Mouse (Mus musculus) left cerebral cortex, adult 2 months (tissue): Measurements from ENCODE around the gene Tprg. TPM values are rescaled to one million over a fixed set of nuclear protein-coding genes. Genes with fewer than 3 reads are reported as not detected.

Experiments
- DNase-seq, 2 experiments: peaks; one replicate each; pipeline ENCODE4 v3.0.0; 2021 to 2022; ENCODE audit warnings: low spot score in 2 of 2, mixed read lengths in 1 of 2; ENCODE audit errors: extremely low spot score in 1 of 2
- H3K27ac ChIP-seq: fragments of 200-600 bp; 2 replicates; pipeline ENCODE4 v1.8.1; 2022
- H3K4me3 ChIP-seq: fragments of 200-600 bp; 2 replicates; pipeline ENCODE4 v1.8.1; 2022
- CTCF ChIP-seq: fragments of 200-600 bp; IDR thresholded peaks from 2 replicates; pipeline ENCODE4 v1.8.1; 2022; ENCODE audit warnings: antibody characterized with exemption, mild to moderate bottlenecking, moderate library complexity
- intact Hi-C: fragments of 180-260 bp; cut with DNase I; formaldehyde crosslinking; loops from one replicate; pipeline ENCODE4 v1.15.1; 2025
- total RNA-seq, 2 experiments: library from RNA; stranded (reverse); gene quantifications; 2 replicates each; pipeline ENCODE4 v1.2.3; 2021

The Tprg gene
- total RNA-seq, 2 experiments from 2014 or later = not detected

DNA sequence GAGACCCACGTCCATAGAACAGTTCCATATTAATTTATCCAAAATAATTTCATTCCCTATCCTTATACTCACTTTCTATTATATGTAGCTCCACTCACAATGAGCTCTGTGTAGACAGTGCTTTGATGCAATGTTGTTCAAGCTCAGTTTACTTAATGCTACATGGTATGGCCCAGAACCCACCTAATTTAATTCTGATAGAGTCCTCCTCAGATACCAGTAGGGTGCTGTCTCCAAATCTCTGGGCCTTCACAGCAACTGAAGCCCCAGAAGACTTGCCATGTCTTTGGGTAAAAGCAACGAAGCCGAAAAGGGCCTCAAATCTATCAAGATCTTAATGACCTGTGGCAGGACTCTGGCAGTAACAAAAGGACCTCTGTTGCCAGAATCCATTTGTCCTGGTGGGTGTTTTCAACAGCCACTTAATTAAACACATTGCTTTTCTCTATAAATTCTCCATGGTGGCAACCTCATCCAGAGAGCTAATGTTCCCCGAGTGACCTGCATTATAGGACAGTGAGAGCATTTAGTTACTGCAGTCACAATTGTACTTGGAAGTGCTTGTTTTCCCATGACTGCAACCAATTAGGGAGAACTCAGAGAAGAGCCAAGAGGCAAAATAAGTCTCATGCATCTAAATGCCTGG, 48.6 kb downstream of the Tprg start:
- TF ChIP-seq CTCF = no peak
- DNase-seq = no peak

DNA sequence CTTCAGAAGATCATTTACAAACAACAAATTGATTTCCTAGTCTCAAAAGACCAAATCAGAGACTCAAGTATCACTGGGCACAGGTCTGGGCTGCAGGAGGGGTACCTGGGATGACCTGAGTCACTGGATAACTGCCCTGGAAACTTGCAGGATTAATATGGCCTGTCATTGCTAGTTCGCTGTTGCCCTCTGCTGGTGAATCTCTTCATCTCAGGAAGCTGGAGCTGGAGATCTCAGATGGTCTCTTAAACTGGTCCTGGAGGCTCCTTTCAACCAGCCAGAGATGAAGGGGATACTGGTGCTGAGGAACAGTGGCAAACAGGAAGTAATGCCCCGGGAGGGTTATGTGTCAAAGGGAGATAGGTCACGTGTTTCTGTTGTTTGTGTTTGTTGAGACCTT, 63.0 kb downstream of the Tprg start:
- peak; percentile 84 for TF ChIP-seq CTCF
- H3K4me3 ChIP-seq = no peak overlapping the region
- intact Hi-C loops = loop anchor here (1.0 to 2.0 kb wide), 3 partner anchors 84 to 1367 kb away; no protein-coding TSS in a partner anchor
- DNase-seq = peak; percentile 72 to 73
- H3K27ac ChIP-seq = no peak overlapping the region

More for the DNA sequence above, 48.6 kb downstream of the Tprg start:
- Histone ChIP-seq H3K4me3 (no peak overlapping the region), H3K27ac (no peak overlapping the region)
- intact Hi-C loops = no loop called here

GRCm38 (mm10) chr16:25367834-25368233, 81.2 kb downstream of the Tprg start:
- DNase-seq = peak in 1 of 2 experiments; percentile 11
- Histone ChIP-seq H3K27ac (no peak overlapping the region), H3K4me3 (no peak overlapping the region)
- TF ChIP-seq CTCF = no peak
- intact Hi-C loops = no loop called here

DNA sequence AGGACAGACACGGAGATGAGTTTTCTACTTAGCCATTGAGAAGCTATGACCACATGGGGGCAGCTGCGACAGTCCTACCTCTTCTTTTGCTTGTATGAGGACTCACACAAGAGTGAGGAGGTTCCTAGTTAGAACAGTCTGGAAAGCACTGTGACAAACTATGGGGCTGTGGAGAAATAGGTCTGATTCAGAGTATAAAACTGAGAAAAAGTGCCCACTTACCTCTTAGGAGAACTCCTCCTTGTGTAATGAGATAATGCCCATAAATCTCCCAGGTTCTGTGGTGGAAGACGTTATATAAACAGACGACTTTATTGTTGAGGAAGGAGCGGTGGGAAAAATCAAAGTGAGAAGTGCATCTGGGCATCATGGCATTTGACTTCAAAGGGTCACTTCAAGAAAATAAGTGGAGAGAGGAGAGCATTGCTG, 83.4 kb downstream of the Tprg start:
- Histone ChIP-seq H3K4me3 (no peak overlapping the region), H3K27ac (no peak overlapping the region)
- DNase-seq = no peak
- intact Hi-C loops = loop anchor here (10.0 kb wide), 3 partner anchors 215 to 495 kb away; partner anchors contain the start of gene Trp63
- TF ChIP-seq CTCF = peak; percentile 22

- intact Hi-C loops = loop anchor here (10.0 kb wide), 3 partner anchors 211 to 491 kb away; partner anchors contain the start of gene Trp63
- Histone ChIP-seq H3K4me3 (no peak overlapping the region), H3K27ac (no peak overlapping the region)
- DNase-seq = no peak
- TF ChIP-seq CTCF = no peak
Measured at GRCm38 (mm10) chr16:25374121-25374520, 87.5 kb downstream of the Tprg start.

GRCm38 (mm10) chr16:25374775-25375174, 88.2 kb downstream of the Tprg start:
- Histone ChIP-seq H3K27ac (no peak overlapping the region), H3K4me3 (no peak overlapping the region)
- peak in 1 of 2 experiments; percentile 19 for DNase-seq
- peak; percentile 53 for TF ChIP-seq CTCF
- intact Hi-C loops = loop anchor here (5.0 to 10.0 kb wide), 7 partner anchors 88 to 828 kb away; partner anchors contain the start of gene Trp63

DNA sequence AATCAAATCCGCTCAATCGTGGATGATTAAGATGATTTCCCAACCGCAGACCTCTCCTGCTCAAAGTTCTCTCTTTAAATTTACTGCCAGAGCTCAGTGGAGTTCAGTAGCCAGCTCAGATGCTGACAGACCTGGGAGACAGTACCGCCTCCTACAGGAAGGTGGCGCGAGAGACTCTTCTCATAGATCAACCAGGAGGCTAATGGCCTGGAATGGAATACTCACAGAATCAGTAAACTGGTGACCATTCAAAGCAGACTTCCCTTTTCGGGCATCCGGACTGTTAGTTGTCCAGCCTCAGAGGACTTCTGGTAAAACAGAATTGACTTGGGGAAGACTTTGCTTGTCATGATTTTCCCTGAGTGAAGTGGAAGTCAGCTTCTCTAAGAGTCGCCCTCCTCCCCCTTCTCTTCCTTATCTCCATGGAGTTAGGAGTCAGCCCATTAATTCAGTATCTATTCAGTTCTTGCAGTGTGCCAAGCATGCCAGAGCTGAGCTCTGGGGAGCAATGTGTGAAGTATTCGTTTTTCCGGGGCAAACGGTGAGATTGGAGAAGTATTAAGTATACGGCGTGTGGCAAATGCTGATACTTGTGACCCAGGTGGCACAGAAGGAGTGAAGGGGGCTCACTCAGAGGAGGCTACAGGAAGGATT, 90.2 kb downstream of the Tprg start:
- TF ChIP-seq CTCF = peak; percentile 85
- no peak overlapping the region for H3K27ac ChIP-seq
- peak; percentile 63 to 75 for DNase-seq
- no peak overlapping the region for H3K4me3 ChIP-seq
- intact Hi-C loops = loop anchor here (5.0 to 10.0 kb wide), 7 partner anchors 85 to 825 kb away; partner anchors contain the start of gene Trp63

DNA sequence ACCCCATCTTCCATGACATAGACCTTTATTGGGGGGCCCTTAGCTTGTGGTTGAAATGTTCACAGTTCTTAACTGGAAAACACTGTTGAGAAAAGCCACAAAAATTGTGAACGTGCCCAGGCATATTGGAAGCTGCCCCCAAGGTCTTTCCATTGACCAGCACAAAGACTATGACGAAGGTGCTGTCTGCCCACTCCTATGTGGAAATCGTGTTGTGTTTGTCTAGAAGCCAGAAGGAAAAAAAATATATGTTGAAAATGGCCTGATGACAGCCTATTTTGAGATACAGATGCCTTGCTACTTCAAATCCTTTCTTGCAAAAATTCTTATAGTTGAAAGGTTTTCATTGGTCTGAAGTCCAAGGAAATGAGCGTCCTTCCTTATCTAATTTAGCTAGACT, 91.1 kb downstream of the Tprg start:
- Histone ChIP-seq H3K4me3 (no peak overlapping the region), H3K27ac (no peak overlapping the region)
- no peak for DNase-seq
- no peak for TF ChIP-seq CTCF
- intact Hi-C loops = loop anchor here (5.0 to 10.0 kb wide), 7 partner anchors 85 to 825 kb away; partner anchors contain the start of gene Trp63

DNA sequence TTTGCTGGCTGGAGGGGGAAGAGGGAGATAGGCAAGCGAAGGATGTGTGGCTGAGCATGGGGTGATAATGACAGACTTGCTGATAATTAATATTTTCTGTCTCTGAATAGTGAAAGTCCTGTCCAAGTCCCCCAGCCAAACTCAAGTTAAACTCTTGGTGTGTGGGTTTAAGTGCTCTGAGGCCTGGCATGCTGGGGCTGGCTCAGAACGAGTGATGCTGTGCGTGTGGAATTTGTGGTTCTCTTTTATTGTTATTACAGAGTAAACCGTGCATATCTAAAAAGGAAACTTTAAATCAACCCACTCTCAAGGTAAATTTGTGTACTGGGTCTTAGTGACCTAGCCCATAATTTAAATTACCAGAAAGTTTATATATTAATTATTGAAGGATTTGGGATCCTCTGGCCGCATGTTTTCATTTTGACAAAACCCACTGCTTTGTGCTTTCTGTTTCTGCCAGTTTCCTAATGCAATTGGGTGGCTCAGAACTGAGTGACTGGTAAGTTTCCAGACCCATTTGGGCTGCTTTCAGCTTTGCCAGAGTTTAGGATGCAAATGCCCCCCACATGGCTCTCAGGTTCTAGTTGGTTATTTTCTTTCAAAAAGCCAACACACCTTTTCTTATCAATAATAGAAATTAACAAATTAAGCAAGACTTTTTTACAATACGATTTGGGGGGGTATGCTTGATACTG, 99.0 kb downstream of the Tprg start:
- no peak for TF ChIP-seq CTCF
- no peak overlapping the region for H3K4me3 ChIP-seq
- no peak for DNase-seq
- intact Hi-C loops = no loop called here
- no peak overlapping the region for H3K27ac ChIP-seq

- DNase-seq = no peak
- Histone ChIP-seq H3K27ac (no peak overlapping the region), H3K4me3 (no peak overlapping the region)
- TF ChIP-seq CTCF = no peak
- intact Hi-C loops = no loop called here
Measured at GRCm38 (mm10) chr16:25394676-25395075, 108.1 kb downstream of the Tprg start.

DNA sequence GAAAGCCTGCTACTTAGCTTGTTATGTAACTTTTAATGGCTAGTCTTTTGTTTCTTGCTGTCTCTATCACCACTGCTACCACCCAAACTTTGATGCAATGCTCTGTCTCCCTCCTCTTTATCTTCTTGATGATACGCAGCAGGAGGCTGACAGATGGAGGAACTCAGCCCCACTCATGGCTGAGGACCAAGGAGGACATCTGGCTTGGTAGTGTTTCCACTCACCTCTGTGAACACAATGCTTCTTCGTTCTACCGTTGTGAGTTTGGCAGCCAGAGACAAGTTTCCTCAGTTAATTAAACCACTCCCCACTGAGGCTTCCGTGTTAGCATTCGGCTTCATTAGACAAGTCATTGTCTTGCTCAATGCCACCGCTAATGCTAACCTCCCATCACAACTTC, 117.5 kb downstream of the Tprg start:
- Histone ChIP-seq H3K4me3 (no peak overlapping the region), H3K27ac (no peak overlapping the region)
- no peak for TF ChIP-seq CTCF
- DNase-seq = no peak
- intact Hi-C loops = no loop called here

- Histone ChIP-seq H3K27ac (no peak overlapping the region), H3K4me3 (no peak overlapping the region)
- DNase-seq = no peak
- intact Hi-C loops = no loop called here
- TF ChIP-seq CTCF = no peak
Measured at GRCm38 (mm10) chr16:25407204-25407886, 120.7 kb downstream of the Tprg start.
